Mouse (Mus musculus) midbrain, embryonic 11.5 days (tissue): Measurements from ENCODE around the gene Xpnpep1. TPM values are rescaled to one million over a fixed set of nuclear protein-coding genes. Genes with fewer than 3 reads are reported as not detected.

Experiments used
- ATAC-seq: fragments of 200-750 bp; cut with Nextera tagmentation; 2 replicates; pipeline ENCODE4 v1.8.0; 2017; ENCODE audit warnings: moderate TSS enrichment, moderate library complexity; ENCODE audit not compliant: low FRiP score
- DNase-seq: peaks from one replicate; pipeline ENCODE4 v3.0.0; 2015; ENCODE audit warnings: low spot score; ENCODE audit errors: missing footprints
- H3K27ac ChIP-seq: fragments of 300-500 bp; sonication (generic); 2 replicates; pipeline ENCODE4 v1.5.1; 2014; ENCODE audit warnings: low read depth, low read length
- H3K27me3 ChIP-seq: fragments of 300-500 bp; sonication (generic); 2 replicates; pipeline ENCODE4 v1.6.1; 2014; ENCODE audit warnings: mild to moderate bottlenecking, low read length, moderate library complexity, mixed read lengths; ENCODE audit not compliant: control insufficient read depth, insufficient read depth
- H3K36me3 ChIP-seq: fragments of 300-500 bp; sonication (generic); 2 replicates; pipeline ENCODE4 v1.6.1; 2014; ENCODE audit warnings: mild to moderate bottlenecking, low read length, moderate library complexity, mixed read lengths; ENCODE audit not compliant: control insufficient read depth, insufficient read depth
- H3K4me1 ChIP-seq: fragments of 300-500 bp; sonication (generic); 2 replicates; pipeline ENCODE4 v1.6.1; 2014; ENCODE audit warnings: low read length; ENCODE audit not compliant: control insufficient read depth, insufficient read depth
- H3K4me2 ChIP-seq: fragments of 300-500 bp; sonication (generic); 2 replicates; pipeline ENCODE4 v1.6.1; 2014; ENCODE audit warnings: mild to moderate bottlenecking, moderate library complexity
- H3K4me3 ChIP-seq: fragments of 300-500 bp; sonication (generic); 2 replicates; pipeline ENCODE4 v1.5.1; 2014; ENCODE audit warnings: low read depth, low read length
- H3K9ac ChIP-seq: fragments of 300-500 bp; sonication (generic); 2 replicates; pipeline ENCODE4 v1.6.1; 2014; ENCODE audit warnings: low read length
- H3K9me3 ChIP-seq: fragments of 300-500 bp; sonication (generic); 2 replicates; pipeline ENCODE4 v1.6.1; 2016; ENCODE audit warnings: low read length; ENCODE audit not compliant: control insufficient read depth
- WGBS: fragments of 180-500 bp; shearing (Covaris S2); extraction: QIAGEN DNeasy Blood & Tissue Kit; methylation state at CpG from one replicate; pipeline ENCODE4 v1.1.7; 2014; 5-methylcytosine and 5-hydroxymethylcytosine counted together
- polyA plus RNA-seq: library from polyadenylated mRNA; unstranded; fragments of >200 nt; fragmentation: Nextera tagmentation; extraction: Ambion mirVana; gene quantifications from 2 replicates; pipeline ENCODE4 v1.2.1, GENCODE M21; 2014

The Xpnpep1 gene
- polyA plus RNA-seq, 1 experiment from 2014 or later = 150 TPM

DNA sequence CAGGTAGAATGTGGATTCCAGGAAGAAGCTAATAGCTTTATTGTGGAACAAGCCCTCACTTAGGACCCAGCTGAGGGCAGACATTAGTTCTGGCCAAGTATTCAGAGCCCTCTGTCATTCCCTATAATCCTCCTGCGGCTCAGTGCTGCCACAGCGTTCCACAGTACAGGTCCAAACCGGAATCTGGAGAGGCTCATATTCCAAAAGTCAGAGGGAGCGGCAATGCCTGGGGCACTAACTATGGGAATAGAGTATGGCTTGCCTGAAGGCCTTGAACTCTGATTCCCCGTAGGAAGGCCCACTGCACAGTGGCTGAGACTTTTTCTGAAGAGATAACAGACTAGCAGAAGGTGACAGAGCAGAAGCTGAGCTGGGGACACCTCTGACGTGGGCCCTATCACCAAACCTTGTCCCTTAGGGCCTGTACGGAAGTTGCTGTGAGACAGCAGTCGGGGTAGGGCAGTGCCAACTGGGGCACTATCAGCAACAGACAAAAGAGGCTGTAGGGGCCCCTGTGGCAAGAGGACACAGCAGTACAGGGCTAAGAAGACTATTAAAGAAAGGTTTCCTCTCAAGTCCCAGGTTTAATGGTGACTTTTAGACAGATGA lies 18.8 kb upstream of the Xpnpep1 start:
- no peak overlapping the region for H3K9ac ChIP-seq
- DNase-seq (peak; percentile 75), ATAC-seq (no peak)
- H3K4me3 ChIP-seq = no peak overlapping the region
- H3K27ac ChIP-seq = no peak overlapping the region
- no peaks in the 10 kb centered on the region for H3K36me3 ChIP-seq
- H3K4me1 ChIP-seq = no peaks in the 10 kb centered on the region
- 87% methylated on average over 8 of the region's 8 CpGs for WGBS
- no peak overlapping the region for H3K4me2 ChIP-seq
- H3K27me3 ChIP-seq = no peaks in the 10 kb centered on the region
- H3K9me3 ChIP-seq = no peaks in the 10 kb centered on the region

DNA sequence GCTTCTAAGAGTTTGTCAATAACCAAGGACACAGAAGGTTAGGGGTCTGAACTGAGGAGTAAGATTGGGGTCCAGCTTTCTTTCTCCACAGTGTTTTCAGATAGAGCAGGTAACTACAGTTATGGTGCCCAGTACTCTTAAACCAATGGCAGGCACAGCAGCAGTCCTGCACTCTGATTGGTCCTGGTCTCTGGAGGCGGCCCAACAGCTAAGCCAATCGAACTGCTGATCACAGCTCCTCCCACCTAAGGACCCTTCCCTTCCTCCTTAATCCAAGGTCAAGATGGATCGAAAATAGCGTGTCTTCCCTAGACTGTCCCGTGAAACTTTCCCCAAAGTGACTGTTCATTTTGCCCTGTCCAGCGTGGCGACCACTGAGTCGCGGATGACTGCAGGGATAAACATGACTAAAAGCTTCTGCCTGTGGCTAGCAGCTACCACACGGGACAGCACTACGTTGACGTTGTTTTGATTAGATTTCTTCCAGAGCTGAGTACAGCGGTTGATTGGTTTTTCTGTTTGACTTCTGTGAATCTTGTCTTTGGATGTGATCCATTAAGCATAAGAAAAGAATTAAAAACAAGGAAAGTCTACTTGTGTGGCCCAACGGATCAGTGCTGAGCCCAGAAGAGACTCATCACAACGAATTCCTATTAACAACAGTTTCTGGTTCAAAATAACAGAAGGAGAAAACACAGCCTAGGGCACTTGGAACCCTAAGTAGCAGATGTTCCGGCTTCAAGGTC lies 18.1 kb upstream of the Xpnpep1 start:
- H3K36me3 ChIP-seq = no peaks in the 10 kb centered on the region
- no peaks in the 10 kb centered on the region for H3K27me3 ChIP-seq
- ATAC-seq = no peak
- H3K9ac ChIP-seq = no peak overlapping the region
- 89% methylated on average over 16 of the region's 16 CpGs for WGBS
- no peak overlapping the region for H3K4me2 ChIP-seq
- H3K9me3 ChIP-seq = no peaks in the 10 kb centered on the region
- no peaks in the 10 kb centered on the region for H3K4me1 ChIP-seq
- H3K4me3 ChIP-seq = no peak overlapping the region
- no peak overlapping the region for H3K27ac ChIP-seq
- peak; percentile 66 for DNase-seq

GRCm38 (mm10) chr19:53053355-53053754 lies 13.3 kb upstream of the Xpnpep1 start:
- H3K27me3 ChIP-seq = no peaks in the 10 kb centered on the region
- no peaks in the 10 kb centered on the region for H3K36me3 ChIP-seq
- DNase-seq (peak; percentile 57), ATAC-seq (no peak)
- H3K9me3 ChIP-seq = no peaks in the 10 kb centered on the region; the same call in 1 of the 2 replicates
- H3K27ac ChIP-seq = no peak overlapping the region
- no peak overlapping the region for H3K4me3 ChIP-seq
- H3K4me1 ChIP-seq = peaks cover 9% of the 10 kb centered on the region
- H3K9ac ChIP-seq = no peak overlapping the region
- WGBS = 93% methylated on average over 16 of the region's 16 CpGs
- no peak overlapping the region for H3K4me2 ChIP-seq

DNA sequence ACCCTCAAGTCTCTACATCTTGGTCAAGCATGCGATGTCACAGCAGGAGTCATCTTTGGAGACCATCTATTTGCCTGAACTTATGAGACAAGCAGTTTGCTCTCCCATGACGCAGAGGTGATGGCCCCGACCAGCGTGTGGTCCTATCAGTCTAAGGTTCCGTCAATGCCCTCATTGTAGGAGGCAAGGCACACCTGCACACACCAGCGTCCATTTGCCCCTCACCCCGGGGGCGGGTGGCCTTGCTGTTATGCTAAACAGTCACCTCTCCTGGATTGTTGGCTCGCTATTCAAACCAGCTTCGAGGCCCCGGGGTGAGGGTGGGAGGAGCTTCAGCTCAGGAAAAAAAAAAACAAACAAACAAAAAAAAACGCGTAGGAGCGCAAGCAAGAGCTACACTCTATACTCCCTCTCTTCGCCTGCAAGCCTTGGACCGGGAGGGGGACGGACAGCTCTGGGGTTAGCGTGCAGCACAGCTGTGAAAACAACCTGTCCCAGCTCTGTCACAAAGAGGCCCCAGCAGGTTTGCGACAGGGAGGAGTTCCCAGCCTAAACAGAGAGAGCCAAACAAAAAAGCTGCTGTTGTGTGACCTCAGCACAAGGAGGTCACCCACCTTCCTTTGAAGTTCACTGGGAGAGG lies 12.1 kb upstream of the Xpnpep1 start:
- Histone ChIP-seq H3K4me3 (no peak overlapping the region), H3K27ac (no peak overlapping the region), H3K9ac (no peak overlapping the region), H3K36me3 (no peaks in the 10 kb centered on the region), H3K4me2 (peak overlapping the region; percentile 26; the same call in 1 of the 2 replicates), H3K27me3 (no peaks in the 10 kb centered on the region), H3K4me1 (peaks cover 9% of the 10 kb centered on the region), H3K9me3 (no peaks in the 10 kb centered on the region; the same call in 1 of the 2 replicates)
- no peak for DNase-seq
- peak; percentile 30; the same call in 1 of the 2 replicates for ATAC-seq
- WGBS = 26% methylated on average over 19 of the region's 19 CpGs

DNA sequence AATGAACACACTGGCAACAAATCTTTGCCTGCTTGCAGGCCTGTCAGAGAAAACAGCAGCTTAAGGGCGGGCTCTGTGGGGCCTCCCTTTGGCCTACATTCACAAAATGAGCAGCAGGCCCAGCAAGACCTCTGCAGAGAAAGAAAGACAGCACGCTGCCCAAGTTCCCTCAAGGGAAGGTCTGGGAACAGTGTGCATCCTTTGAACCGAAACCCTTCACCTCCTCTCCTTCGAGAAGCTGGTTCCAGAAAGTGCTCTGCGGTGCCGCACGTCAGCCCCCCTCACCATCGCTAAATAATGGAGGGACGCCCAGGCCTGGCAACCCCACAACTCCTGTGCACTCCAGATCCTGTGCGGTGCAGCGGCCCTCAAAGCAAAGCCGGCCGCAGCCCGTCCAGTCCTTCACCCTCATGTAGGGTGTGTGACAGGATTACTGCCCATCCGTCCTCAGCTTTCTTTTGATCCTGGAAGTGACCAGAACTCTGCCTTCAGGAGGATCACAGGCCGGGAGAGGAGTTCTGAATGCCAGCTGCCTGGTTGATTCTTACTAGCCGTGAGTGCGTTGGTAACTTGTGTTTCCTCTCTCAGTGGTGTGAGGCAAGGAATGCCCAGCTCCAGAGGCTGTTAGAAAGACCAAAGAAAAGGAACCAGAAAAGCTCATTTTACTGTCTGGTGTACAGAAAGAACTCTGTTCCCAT lies 11.4 kb upstream of the Xpnpep1 start:
- Histone ChIP-seq H3K9ac (0 out of 2 replicates have a peak overlapping the region, but pooled peaks have one; percentile 4), H3K4me2 (no peak overlapping the region), H3K27ac (no peak overlapping the region; the same call in 1 of the 2 replicates), H3K9me3 (no peaks in the 10 kb centered on the region; the same call in 1 of the 2 replicates), H3K4me1 (peaks cover 9% of the 10 kb centered on the region), H3K4me3 (no peak overlapping the region), H3K27me3 (no peaks in the 10 kb centered on the region), H3K36me3 (no peaks in the 10 kb centered on the region)
- 64% methylated on average over 18 of the region's 18 CpGs for WGBS
- peak; percentile 87 for DNase-seq
- ATAC-seq = no peak

DNA sequence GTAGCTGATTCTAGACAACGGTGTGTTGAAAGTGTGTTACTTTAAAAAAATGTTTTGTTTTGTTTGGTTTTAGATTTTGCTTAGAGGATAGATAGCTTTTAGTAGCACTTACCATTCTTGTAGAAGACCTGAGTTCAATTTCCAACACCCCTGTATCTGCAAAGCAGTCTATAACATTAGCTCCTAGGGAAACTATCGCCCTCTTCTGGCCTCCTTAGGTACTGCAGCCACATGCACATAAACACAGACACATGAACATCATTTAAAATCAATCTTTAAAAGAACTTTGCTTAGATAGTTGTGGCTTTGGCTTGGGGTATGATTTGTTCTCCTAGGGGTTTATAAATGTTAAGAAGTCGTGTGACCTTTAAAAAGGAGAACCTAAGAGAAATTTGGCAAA lies 10.1 kb upstream of the Xpnpep1 start:
- Histone ChIP-seq H3K4me3 (no peak overlapping the region), H3K27me3 (no peaks in the 10 kb centered on the region), H3K9ac (no peak overlapping the region), H3K4me2 (no peak overlapping the region), H3K36me3 (no peaks in the 10 kb centered on the region), H3K4me1 (peaks cover 9% of the 10 kb centered on the region), H3K27ac (no peak overlapping the region), H3K9me3 (no peaks in the 10 kb centered on the region; the same call in 1 of the 2 replicates)
- DNase-seq = peak; percentile 87
- 83% methylated on average over 3 of the region's 3 CpGs for WGBS
- ATAC-seq = no peak

DNA sequence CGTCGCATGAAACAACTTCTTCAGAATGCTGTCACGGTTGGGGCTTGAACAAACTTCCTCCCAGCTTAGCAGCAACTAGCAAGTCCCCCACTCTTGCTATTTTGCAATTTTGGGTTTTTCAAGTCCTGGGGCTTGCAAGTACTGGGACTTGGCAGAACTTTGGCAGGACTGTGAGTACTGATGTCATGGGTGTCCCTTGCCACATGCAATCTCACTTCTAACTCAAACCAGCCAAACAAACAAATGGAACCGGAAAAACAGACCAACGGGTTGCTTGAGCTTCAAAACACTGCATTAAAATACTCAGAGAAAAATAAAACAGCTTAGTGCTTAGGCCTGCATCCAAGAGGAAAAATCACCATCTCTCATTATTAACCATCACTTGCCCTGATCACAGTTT lies 7.2 kb upstream of the Xpnpep1 start:
- no peaks in the 10 kb centered on the region for H3K27me3 ChIP-seq
- DNase-seq = no peak
- no peak overlapping the region for H3K4me2 ChIP-seq
- no peaks in the 10 kb centered on the region for H3K36me3 ChIP-seq
- no peak overlapping the region for H3K9ac ChIP-seq
- 87% methylated on average over 5 of the region's 5 CpGs for WGBS
- no peak for ATAC-seq
- no peak overlapping the region for H3K27ac ChIP-seq
- peaks cover 6% of the 10 kb centered on the region for H3K4me1 ChIP-seq
- H3K9me3 ChIP-seq = no peaks in the 10 kb centered on the region; the same call in 1 of the 2 replicates
- H3K4me3 ChIP-seq = no peak overlapping the region

DNA sequence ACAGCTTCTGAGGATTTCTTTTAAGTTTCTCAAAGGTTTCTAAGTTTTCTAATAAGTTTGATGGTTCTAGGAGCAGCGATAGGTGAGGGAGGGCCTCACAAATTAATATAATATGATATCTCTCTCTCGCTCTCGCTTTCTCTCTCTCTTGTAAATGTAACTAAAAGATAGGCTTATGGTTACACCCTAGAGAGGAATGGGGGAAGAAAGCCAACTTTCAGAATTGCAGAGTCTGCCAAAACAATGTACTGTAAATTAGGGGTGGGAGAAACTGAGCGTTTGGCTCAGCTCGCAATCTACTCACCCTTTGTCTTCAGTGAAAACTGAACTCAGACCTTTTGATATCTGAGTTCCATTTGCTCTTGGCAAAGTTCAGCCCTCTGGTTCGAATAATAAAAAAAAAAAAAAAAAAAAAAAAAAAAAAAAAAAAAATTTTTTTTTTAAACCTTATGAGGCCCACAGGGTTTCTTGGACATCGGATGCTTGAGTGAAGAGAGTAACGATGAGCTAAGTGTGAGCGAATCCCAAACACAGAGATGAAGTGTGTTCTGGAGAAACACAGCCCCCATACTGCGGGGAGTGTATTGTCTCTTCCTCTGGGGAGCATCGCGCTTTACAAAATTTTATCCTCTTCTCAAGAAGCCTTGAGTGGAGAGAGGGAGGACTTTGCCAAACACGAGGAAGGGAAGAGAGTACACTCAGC lies 3.6 kb upstream of the Xpnpep1 start:
- H3K36me3 ChIP-seq = no peaks in the 10 kb centered on the region
- no peak overlapping the region for H3K9ac ChIP-seq
- no peak overlapping the region for H3K4me2 ChIP-seq
- H3K27ac ChIP-seq = no peak overlapping the region
- peak; percentile 79 for DNase-seq
- H3K27me3 ChIP-seq = no peaks in the 10 kb centered on the region
- H3K4me1 ChIP-seq = no peaks in the 10 kb centered on the region
- ATAC-seq = no peak
- no peaks in the 10 kb centered on the region for H3K9me3 ChIP-seq
- H3K4me3 ChIP-seq = no peak overlapping the region
- 91% methylated on average over 13 of the region's 13 CpGs for WGBS
